Mouse (Mus musculus) adrenal gland, postnatal 10 days (tissue): ENCODE measurements around the gene Psmb3. TPM values are rescaled to one million over a fixed set of nuclear protein-coding genes. Genes with fewer than 3 reads are reported as not detected.
"Not testable (repeated sequence)": the region's sequence is repeated elsewhere in the genome, so short reads cannot be mapped to it uniquely, and the experiment has no call there.

Source experiments
- DNase-seq: peaks from one replicate; pipeline ENCODE4 v3.0.0; 2021; ENCODE audit warnings: mixed read lengths
- long read RNA-seq, 2 experiments: library from polyadenylated mRNA; stranded (forward); transcript quantifications; one replicate each; pipeline ENCODE4 v2.0.0; 2021
- total RNA-seq, 2 experiments: library from RNA; stranded (reverse); gene quantifications; 2 replicates each; pipeline ENCODE4 v1.2.3; 2021

Gene Psmb3
- 100 to 1,000 TPM; 231 to 234 TPM for total RNA-seq
- long read RNA-seq, experiment 1, transcript Psmb3-202 (2 exons, 578 nt) = minor isoform, 13 of 318 reads
- long read RNA-seq, experiment 1, transcript Psmb3-201 (6 exons, 766 nt) = major isoform, 279 of 318 reads
- long read RNA-seq, experiment 1, partial matches to known transcripts = 19 of 318 reads
- long read RNA-seq, experiment 1, other reads (novel, unspliced or antisense) = 7 of 318 reads
- long read RNA-seq, experiment 2, transcript Psmb3-202 (2 exons, 578 nt) = minor isoform, 6 of 194 reads
- long read RNA-seq, experiment 2, transcript Psmb3-201 (6 exons, 766 nt) = major isoform, 166 of 194 reads
- long read RNA-seq, experiment 2, partial matches to known transcripts = 17 of 194 reads
- long read RNA-seq, experiment 2, other reads (novel, unspliced or antisense) = 5 of 194 reads

DNA sequence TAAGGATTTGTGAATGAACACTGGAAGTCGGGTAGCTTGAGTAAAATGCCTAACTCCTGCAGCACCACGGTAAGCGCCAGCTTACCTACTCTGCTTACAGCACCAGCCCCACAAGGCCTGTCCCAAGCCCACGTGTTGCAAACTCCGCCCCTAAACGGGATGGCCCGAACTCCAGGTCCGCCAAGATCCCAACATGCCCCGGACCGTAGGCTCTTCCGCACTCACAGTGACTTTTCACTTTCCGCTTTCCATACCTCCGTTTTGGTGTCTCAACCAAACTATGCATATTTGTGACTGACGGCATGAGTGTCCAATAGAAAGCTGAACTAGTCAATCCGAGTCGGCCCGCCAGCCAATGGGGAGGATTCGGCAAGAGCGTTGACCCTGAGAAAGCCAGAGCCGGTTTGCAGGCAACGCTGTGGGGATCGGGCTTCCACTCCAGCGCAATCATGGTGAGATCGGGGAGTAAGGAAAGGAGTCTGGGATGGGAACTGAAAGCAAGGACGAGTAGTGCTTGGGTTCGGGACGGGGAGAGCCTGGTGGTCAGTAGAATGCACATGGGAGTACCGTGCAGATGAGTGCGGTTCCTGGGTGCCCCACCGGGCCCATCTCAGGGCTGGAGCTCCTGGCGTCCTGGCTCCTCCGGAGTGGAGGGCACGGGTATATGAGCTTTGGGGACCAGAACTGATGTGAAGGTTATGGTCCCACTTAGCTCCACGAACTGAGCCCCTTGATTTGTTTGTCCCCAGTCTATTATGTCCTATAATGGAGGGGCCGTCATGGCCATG lies at the start of gene Psmb3:
Psmb3 (plus strand) TSS at position 361 of the 788 bp plus-strand sequence.
- DNase-seq = peak; percentile 99

DNA sequence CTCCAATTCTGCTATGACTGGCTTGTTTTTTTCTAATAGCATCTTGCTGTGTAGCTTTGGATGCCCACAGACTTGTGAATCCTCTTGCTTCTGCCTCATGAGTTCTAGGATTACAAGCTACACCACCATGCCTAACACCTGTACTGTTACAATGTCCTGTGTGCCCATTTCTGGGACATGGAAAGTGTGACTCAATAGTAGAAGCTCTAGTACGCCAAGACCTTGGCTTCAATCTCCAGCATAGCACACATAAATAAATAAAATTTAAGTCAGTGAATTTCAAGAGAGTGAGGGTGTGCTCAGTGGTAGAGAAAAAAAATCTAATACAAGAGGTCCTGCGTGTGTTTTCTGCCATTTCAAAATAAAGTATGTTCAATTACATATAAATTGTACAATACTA lies 49.0 kb upstream of the Psmb3 start:
- no peak for DNase-seq

- DNase-seq = peak; percentile 3
Observed at GRCm38 (mm10) chr11:97656269-97656971, 46.8 kb upstream of the Psmb3 start.

- DNase-seq = peak; percentile 61
Observed at GRCm38 (mm10) chr11:97657184-97657945, 45.8 kb upstream of the Psmb3 start.

GRCm38 (mm10) chr11:97657967-97658366 lies 45.2 kb upstream of the Psmb3 start:
- DNase-seq = not testable (repeated sequence)

DNA sequence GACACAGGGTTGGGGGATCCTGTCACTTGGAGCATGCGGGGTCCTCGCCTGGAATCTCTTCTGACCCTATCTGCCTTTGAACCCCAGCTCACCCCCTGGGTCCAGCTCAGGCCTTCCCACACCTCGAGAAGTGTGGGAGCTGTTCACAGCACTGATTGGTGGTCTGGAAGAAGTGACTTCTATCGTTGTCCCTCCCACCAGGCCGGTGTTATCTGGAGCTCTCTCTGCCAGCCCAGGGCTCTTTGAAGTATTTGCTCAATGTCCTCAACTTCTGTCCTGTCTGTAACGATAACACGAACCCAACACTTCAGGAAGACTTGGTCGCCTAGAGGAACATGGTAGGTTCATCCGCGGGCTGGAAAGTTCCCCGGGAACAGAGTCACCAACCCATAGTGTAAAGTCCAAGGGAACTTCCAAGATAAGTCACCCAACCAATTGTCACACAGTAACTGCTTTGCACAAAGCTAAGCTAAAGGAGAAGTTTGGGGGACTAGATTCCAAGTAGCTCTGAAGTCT lies 44.4 kb upstream of the Psmb3 start:
- no peak for DNase-seq

DNA sequence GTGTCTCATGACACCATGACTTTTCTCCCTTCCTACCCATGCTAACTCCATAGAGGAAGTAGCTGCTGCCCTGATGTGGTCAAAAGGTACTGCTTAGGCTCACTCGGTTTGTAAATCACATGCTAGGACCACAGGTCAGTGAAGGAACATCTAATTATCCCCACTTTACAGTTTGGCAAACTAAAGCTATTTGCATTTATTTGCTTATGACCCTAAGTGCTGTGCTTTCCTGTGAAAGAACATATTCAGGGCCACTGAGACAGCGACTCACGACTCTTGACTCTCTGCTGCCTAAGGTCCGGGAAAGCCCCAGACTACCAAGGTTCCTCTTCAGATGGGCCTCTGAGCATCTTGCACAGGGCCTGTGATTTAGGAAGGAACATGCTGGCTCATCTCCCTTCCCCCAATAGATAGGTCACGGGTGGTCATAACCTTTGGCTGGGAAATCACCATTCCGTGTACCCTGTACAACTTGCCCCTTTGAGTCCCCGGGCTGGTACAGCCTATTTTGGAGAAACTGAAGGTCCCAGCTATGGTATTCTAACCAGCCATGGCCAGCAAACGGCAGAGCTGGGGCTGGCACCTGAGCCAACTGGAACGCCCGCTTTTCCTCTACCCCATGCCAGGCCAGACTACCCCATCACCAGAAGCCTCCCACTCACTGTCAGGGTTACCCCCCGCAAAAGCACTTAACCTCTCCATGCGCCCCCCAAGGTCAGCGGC lies 43.8 kb upstream of the Psmb3 start:
- DNase-seq = peak; percentile 37

DNA sequence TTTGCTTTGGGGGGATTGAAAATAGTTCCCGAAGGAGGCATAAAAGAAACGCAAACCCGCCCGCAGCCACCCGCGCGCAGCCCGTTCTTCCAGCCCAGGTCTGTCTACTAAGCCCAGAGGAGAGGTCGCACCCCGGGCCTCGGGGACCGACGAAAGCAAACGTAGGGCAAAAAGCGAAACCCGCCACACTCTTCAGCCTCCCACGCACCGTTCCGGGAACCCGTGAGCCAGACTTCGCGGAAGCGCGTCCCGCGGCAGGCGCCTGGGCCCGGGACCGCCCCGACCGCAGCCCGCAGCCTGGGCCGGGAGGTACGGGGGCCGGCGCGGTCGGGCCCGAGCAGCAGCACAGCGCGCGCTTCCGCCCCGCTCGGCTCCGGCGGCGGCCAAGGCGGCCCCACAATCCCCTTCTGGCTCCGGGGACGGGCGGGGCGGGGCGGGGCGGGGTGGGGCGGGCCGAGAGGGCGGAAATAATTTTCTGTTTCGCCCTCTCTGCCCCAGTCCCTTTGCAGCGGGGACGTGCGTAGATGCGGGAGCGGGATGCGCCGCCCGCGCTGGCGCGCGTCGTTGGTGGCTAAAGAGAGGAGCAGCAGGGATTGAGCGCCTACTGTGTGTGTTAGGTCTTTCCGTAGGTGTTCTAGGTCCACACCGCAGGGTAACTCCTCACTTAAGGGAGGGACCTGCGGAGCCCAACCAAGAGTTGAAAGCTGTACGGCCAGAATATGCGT lies 43.0 kb upstream of the Psmb3 start:
- DNase-seq = peak; percentile 89

GRCm38 (mm10) chr11:97660734-97661647 lies 42.2 kb upstream of the Psmb3 start:
- DNase-seq = no peak

DNA sequence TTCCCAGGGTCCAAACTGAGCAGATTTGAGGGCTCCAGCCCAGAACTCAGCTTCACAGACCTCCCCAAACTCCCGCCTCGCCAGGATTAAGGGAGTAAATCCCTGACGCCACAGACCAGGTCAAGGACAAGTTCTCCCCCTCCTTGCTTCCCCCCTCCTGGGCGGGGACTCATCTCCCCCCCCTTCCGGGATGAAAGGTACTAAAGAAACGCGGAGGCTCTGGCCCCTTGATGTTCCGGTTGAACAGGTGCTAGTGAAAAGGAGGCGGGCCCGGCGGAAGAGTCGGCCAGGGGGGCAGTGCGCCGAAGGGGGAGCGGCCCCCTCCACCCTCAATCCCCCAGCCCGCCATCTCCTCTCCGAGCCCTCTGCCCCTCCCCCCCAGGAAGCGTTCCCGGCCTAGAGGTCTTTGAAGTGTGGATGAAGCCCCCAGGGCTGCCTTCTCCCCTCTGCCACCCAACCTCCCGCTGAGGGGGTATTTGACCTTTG lies 41.5 kb upstream of the Psmb3 start:
- DNase-seq = peak; percentile 79

DNA sequence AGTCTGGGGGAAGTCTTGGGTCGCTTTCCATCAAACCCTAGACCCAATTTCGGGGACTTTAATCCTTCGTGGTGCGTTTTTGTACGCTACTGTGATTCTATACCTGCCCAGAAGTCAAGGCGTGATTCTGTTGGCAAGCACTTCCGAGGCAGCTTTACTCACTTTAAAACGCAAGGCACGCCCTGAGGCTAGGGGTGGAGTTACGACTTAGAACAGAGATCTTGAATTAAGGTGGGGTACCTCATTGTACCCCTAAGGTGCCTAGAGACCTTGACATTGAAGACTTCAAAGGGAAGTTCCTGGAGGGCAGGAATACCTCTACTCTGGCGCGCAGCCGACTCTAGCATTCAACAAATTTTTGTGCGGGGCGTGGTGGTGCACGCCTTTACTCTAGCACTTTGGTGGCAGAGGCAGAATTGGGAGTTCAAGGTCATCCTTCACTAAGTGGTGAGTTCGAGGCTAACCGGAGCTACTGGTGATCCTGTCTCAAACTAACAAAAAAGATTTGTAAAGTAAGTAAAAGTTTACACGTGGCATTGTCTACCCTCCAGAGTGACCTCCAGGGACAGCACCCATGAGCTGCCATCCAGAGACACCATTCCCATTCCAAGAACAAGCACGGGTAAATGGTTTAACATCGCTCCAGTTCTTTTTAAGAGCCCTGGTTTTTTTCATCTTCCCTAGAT lies 40.8 kb upstream of the Psmb3 start:
- peak; percentile 61 for DNase-seq

DNA sequence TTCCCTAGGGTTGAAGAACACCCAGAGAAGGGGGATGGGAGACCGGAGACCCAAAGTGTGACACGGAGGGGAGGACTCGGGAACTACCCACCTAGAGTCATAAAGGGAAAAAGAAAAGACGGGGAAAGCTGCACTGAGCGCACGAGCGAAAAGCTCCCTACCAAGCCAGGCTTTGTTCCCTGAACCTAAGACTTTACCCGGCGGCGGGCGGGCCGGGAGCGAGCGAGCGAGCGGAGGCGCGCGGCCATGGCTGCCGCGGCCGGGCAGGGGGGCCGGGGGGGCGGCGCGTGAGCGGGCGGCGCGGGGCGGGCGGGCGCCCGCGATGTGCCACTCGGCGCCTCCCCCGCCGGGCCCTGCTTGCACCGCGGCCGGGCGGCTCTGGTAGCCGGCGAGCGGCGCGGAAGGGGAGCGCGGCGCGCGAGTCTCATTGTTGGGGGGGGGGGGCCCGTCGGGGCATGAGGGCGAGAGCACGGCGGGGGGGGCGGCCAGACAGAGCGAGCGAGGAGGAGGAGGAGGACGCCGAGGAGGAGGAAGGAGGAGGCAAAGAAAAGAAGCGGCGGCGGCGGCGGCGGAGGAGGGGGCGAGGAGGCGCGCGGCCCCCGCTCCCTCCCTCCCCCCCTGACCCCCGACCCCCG lies 40.2 kb upstream of the Psmb3 start, which contains the start of gene Mllt6:
Mllt6 (plus strand) TSS at position 522 of the 635 bp plus-strand sequence.
- DNase-seq = peak; percentile 88

- peak; percentile 54 for DNase-seq
Observed at GRCm38 (mm10) chr11:97663528-97664338, 39.5 kb upstream of the Psmb3 start.

- no peak for DNase-seq
Observed at GRCm38 (mm10) chr11:97664339-97664665, 38.9 kb upstream of the Psmb3 start.

DNA sequence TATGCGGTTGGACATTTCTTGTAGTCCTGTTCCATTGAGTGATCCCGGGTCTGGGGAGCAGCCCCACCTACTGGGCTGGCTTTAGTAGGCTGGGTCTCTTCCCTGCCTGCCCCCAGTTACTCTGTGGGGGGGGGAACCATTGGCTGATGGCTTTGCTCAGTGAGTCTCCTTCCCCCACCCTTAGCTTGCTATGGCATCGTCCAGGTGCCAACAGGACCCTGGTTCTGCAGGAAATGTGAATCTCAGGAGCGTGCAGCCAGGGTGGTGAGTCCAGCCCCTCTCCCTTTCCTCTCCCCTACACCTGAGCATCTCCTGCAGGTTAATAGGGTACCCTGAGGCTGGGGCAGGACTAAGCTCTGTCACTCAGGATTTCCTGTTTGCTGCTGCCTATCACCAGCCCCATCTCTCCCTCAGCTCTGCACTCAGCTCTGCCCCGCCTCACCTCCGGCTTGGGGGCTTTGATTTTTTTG lies 38.4 kb upstream of the Psmb3 start:
- no peak for DNase-seq

GRCm38 (mm10) chr11:97665431-97665830 lies 37.8 kb upstream of the Psmb3 start:
- DNase-seq = no peak

- DNase-seq = no peak
Observed at GRCm38 (mm10) chr11:97666221-97666620, 37.0 kb upstream of the Psmb3 start.
